Mouse (Mus musculus) lung, embryonic 14.5 days (tissue): ENCODE results near the gene Rtl1. TPM values are rescaled to one million over a fixed set of nuclear protein-coding genes. Genes with fewer than 3 reads are reported as not detected.

ENCODE experiments used
- ATAC-seq: fragments of 200-750 bp; cut with Nextera tagmentation; 2 replicates; pipeline ENCODE4 v1.8.0; 2017; ENCODE audit warnings: mild to moderate bottlenecking, moderate TSS enrichment, moderate library complexity; ENCODE audit not compliant: insufficient read depth
- DNase-seq: peaks from one replicate; pipeline ENCODE4 v3.0.0-alpha.2; 2015
- H3K27ac ChIP-seq: fragments of 300-500 bp; sonication (generic); 2 replicates; pipeline ENCODE4 v1.5.1; 2014; ENCODE audit warnings: low read depth, mild to moderate bottlenecking, moderate library complexity
- H3K27me3 ChIP-seq: fragments of 300-500 bp; sonication (generic); 2 replicates; pipeline ENCODE4 v1.6.1; 2014; ENCODE audit warnings: low read length, control low read depth; ENCODE audit not compliant: insufficient read depth
- H3K36me3 ChIP-seq: fragments of 300-500 bp; sonication (generic); 2 replicates; pipeline ENCODE4 v1.6.1; 2014; ENCODE audit warnings: control low read depth; ENCODE audit not compliant: insufficient read depth
- H3K4me1 ChIP-seq: fragments of 300-500 bp; sonication (generic); 2 replicates; pipeline ENCODE4 v1.6.1; 2014; ENCODE audit warnings: antibody characterized with exemption, control low read depth; ENCODE audit not compliant: insufficient read depth
- H3K4me2 ChIP-seq: fragments of 300-500 bp; sonication (generic); 2 replicates; pipeline ENCODE4 v1.6.1; 2014; ENCODE audit warnings: mild to moderate bottlenecking
- H3K4me3 ChIP-seq: fragments of 300-500 bp; sonication (generic); 2 replicates; pipeline ENCODE4 v1.5.1; 2014; ENCODE audit warnings: low read depth, low read length
- H3K9ac ChIP-seq: fragments of 300-500 bp; sonication (generic); 2 replicates; pipeline ENCODE4 v1.6.1; 2014
- H3K9me3 ChIP-seq: fragments of 300-500 bp; sonication (generic); 2 replicates; pipeline ENCODE4 v1.6.1; 2016; ENCODE audit warnings: low read depth, low read length, control low read depth
- CTCF ChIP-seq: IDR thresholded peaks from 2 replicates; pipeline ENCODE4 v1.5.1; 2016; ENCODE audit warnings: antibody characterized with exemption, low read depth
- WGBS: fragments of 180-500 bp; shearing (Covaris S2); extraction: QIAGEN DNeasy Blood & Tissue Kit; methylation state at CpG from one replicate; pipeline ENCODE4 v1.1.7; 2014; 5-methylcytosine and 5-hydroxymethylcytosine counted together
- polyA plus RNA-seq: library from polyadenylated mRNA; unstranded; fragments of >200 nt; fragmentation: Nextera tagmentation; extraction: Ambion mirVana; gene quantifications from 2 replicates; pipeline ENCODE4 v1.2.1, GENCODE M21; 2014

The Rtl1 gene
- polyA plus RNA-seq, result 1.1 and 1.3 TPM in 2 replicates

DNA sequence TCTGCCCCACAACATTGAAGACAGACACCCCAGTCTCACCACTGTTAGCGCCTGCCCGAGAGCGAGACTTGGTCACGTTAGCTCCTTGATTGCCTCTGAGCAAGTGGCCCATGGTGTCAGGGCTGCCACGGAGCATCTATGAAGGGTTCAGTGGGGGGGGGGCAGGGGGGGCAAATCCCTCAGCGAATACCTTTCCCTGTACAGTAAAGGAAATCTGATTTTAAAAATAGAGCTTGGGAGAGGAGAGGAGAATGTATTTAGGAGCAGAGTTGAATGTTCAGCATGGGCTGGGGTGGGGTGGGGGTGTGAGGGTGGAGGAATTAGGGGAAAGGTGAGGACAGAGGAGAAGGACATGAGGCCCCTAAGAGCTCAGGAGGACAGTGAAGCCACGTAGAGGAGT, at the start of gene Rtl1:
TSS of gene Rtl1 (minus strand) at position 101 of the 400 bp plus-strand sequence.
- Histone ChIP-seq H3K4me3 (no peak within 1 kb of the TSS), H3K4me1 (peaks cover 10% of the 10 kb centered on the region), H3K9ac (no peak within 1 kb of the TSS), H3K27me3 (no peaks in the 10 kb centered on the region), H3K36me3 (peaks cover 50% of the 10 kb centered on the region), H3K4me2 (no peak within 1 kb of the TSS), H3K9me3 (no peaks in the 10 kb centered on the region), H3K27ac (peak within 1 kb of the TSS; percentile 37; the same call in 1 of the 2 replicates)
- no peak for TF ChIP-seq CTCF
- WGBS, result 81% methylated on average over 7 of the region's 7 CpGs
- DNase-seq (no peak), ATAC-seq (no peak)

DNA sequence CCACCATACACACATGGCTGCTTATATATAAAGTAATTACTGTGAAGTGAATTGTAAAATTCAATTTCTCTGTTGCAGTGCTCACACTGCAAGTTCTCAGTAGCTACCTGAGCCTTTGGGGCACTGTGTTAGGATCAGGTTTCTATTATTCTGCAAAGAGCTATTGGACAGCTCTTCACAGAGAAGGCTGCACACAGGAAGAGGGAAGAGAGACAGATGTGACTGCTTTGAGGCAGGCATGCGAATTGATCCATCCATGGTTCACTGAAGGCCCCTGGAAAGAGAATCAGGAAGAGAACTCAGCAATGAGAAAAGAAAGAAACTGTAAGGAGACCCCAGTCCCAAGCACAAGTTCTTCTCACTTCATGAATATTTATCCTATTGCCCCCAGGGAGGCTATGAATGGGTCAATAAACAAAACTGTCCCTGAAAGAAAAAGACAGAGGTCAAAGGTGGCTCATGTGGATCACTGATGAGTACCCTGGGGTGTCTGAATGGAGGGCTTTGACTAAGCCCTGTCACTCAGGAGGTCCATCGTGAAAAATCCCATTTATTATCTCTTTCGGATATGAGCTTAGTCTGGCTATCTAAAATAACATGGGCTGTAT, 40.5 kb upstream of the Rtl1 start:
- no peak overlapping the region for H3K27ac ChIP-seq
- H3K4me2 ChIP-seq, result no peak overlapping the region
- WGBS, result 59% methylated on average over 3 of the region's 3 CpGs
- H3K9me3 ChIP-seq, result no peaks in the 10 kb centered on the region
- no peak overlapping the region for H3K4me3 ChIP-seq
- TF ChIP-seq CTCF, result no peak
- H3K36me3 ChIP-seq, result peaks cover 34% of the 10 kb centered on the region
- no peak for DNase-seq
- no peak overlapping the region for H3K9ac ChIP-seq
- ATAC-seq, result no peak
- no peaks in the 10 kb centered on the region for H3K4me1 ChIP-seq
- H3K27me3 ChIP-seq, result no peaks in the 10 kb centered on the region

DNA sequence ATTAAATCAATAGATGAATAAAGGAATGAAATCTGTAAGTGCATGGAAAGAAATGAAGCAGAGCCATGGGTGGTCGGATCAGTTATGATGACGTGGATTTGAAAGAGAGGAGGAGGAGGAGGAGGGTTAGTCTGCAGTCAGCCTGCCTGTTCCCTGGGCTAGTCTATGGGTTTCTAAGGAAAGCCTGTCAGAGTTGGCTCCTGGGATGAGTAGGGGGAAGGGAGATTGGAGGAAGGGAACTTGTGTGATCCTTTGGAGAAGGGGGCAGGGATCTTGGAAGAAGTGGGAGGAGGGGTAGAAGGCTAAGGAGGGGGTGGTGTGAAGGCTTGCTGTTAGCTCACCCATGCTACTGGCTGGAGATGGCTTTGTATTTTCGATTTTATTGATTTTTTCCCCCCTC, 31.9 kb upstream of the Rtl1 start:
- no peaks in the 10 kb centered on the region for H3K4me1 ChIP-seq
- H3K36me3 ChIP-seq, result peaks cover 43% of the 10 kb centered on the region
- no peaks in the 10 kb centered on the region for H3K27me3 ChIP-seq
- DNase-seq (no peak), ATAC-seq (no peak)
- no peak overlapping the region for H3K9ac ChIP-seq
- 42% methylated on average over 3 of the region's 3 CpGs for WGBS
- no peaks in the 10 kb centered on the region for H3K9me3 ChIP-seq
- no peak for TF ChIP-seq CTCF
- H3K27ac ChIP-seq, result no peak overlapping the region
- H3K4me3 ChIP-seq, result no peak overlapping the region
- no peak overlapping the region for H3K4me2 ChIP-seq

DNA sequence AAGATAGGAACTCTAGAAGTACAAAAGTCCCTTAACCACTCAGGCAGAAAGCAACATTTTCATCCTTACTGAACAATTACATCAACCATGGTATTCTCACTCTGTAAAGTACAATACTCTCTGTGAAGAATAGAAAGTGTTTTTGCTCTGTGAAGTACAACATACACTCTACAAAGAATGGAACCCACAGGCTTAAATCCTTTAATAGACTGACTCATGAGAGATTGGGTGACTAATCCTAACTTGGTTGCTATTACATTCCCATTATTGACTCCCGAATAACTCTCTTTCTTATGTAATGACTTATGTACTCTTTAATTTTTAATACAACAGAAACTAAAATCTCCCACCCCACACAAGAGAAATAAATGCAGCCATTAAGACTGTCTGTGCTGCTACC, 28.8 kb upstream of the Rtl1 start:
- H3K27ac ChIP-seq, result no peak overlapping the region
- no peak for ATAC-seq
- H3K27me3 ChIP-seq, result no peaks in the 10 kb centered on the region
- no peaks in the 10 kb centered on the region for H3K9me3 ChIP-seq
- H3K4me3 ChIP-seq, result no peak overlapping the region
- no peaks in the 10 kb centered on the region for H3K4me1 ChIP-seq
- H3K4me2 ChIP-seq, result no peak overlapping the region
- TF ChIP-seq CTCF, result no peak
- H3K9ac ChIP-seq, result no peak overlapping the region
- 91% methylated on average over 1 of the region's 1 CpGs for WGBS
- no peak for DNase-seq
- H3K36me3 ChIP-seq, result peaks cover 47% of the 10 kb centered on the region

DNA sequence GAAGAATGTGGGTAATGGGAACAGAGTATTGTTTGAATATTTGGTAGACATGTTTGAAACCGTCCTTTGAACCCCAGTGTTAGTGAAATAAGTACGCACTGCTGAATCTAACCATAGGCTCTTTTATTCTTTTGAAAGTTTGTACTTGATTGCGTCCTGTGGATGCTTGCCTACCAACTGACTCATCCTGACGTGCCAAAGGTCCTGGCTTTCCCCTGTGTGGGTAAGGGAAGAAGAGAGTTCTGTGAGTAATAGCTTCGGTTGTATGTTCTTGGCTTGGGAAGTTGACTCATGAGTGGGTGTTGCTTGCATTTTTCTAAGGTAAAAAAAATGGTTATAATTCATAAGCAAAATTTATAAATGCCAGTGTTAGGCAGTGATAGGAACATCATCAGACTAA, 26.8 kb upstream of the Rtl1 start:
- no peak for DNase-seq
- Histone ChIP-seq H3K4me1 (no peaks in the 10 kb centered on the region), H3K4me3 (no peak overlapping the region), H3K4me2 (no peak overlapping the region), H3K36me3 (peaks cover 38% of the 10 kb centered on the region), H3K9ac (no peak overlapping the region), H3K27ac (no peak overlapping the region), H3K9me3 (no peaks in the 10 kb centered on the region), H3K27me3 (no peaks in the 10 kb centered on the region)
- 86% methylated on average over 5 of the region's 5 CpGs for WGBS
- TF ChIP-seq CTCF, result no peak
- no peak for ATAC-seq

DNA sequence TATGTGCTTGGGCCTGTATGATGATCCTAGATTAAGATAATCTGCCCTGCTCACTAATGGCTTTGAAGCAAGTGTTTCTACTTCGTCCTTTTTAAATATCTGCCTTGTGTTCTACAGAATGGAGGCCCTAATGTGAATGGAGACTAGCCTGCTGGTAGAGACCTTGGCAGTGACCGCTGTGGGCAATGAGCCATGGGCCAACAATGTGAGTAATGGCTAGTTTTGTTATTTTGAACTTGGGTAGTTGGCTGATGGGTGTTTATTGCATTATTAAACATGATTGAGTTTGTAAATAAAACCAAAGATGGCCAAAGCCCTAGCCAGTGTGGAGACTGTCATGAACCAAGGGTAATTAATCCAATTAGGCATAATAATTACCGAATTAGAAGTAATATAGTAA, 20.1 kb upstream of the Rtl1 start:
- H3K4me3 ChIP-seq, result no peak overlapping the region
- no peak for DNase-seq
- H3K4me2 ChIP-seq, result no peak overlapping the region
- peaks cover 45% of the 10 kb centered on the region for H3K36me3 ChIP-seq
- TF ChIP-seq CTCF, result no peak
- H3K9ac ChIP-seq, result no peak overlapping the region
- no peaks in the 10 kb centered on the region for H3K4me1 ChIP-seq
- no peaks in the 10 kb centered on the region for H3K27me3 ChIP-seq
- ATAC-seq, result no peak
- H3K9me3 ChIP-seq, result no peaks in the 10 kb centered on the region
- no peak overlapping the region for H3K27ac ChIP-seq
- 83% methylated on average over 3 of the region's 3 CpGs for WGBS

DNA sequence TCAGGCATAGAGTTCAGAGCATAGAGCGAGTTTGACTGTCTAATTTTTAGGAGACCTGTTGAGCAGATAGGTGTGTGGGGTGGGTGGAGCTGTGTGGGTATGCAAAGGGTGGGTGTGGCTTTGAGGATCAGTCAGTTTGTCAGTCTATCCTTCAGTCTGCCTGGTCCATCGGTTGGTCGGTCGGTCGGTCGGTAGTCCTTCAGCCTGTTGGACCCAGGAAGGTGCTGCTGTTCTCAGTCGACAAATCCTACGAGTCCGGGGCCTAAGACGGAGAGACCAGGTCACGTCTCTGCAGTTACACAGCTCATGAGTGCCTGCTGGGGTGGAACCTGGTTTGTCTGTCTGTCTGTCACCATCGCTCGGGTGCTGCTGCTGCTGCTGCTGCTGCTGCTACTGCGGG, 17.9 kb upstream of the Rtl1 start:
- H3K4me1 ChIP-seq, result no peaks in the 10 kb centered on the region
- H3K36me3 ChIP-seq, result peaks cover 52% of the 10 kb centered on the region
- no peak overlapping the region for H3K4me2 ChIP-seq
- no peak overlapping the region for H3K4me3 ChIP-seq
- TF ChIP-seq CTCF, result no peak
- H3K27ac ChIP-seq, result no peak overlapping the region
- no peak overlapping the region for H3K9ac ChIP-seq
- 85% methylated on average over 14 of the region's 14 CpGs for WGBS
- H3K27me3 ChIP-seq, result peaks cover 3% of the 10 kb centered on the region; the same call in 1 of the 2 replicates
- H3K9me3 ChIP-seq, result no peaks in the 10 kb centered on the region
- no peak for DNase-seq
- ATAC-seq, result no peak

DNA sequence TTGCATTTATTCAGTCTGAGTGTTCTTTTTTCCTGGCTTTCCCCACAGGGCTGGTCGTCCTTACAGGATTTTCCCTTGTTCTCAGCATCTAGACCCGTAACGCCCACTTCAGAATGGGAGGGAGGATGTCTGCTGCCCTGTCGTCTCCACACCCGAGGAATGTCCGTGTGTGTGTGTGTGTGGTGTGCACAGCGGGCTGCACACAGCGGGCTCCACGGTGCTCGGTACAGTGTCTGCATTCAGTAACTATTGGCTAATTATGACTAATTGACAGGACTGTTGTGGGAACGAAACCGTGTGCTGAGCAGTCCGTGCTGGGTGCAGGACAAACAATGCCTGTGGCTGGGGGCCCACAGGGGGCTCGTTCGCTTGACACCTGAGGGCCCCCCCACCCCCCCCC, 17.0 kb upstream of the Rtl1 start:
- no peaks in the 10 kb centered on the region for H3K4me1 ChIP-seq
- no peak overlapping the region for H3K4me3 ChIP-seq
- peaks cover 53% of the 10 kb centered on the region for H3K36me3 ChIP-seq
- DNase-seq (no peak), ATAC-seq (peak; percentile 13; the same call in 1 of the 2 replicates)
- H3K9me3 ChIP-seq, result no peaks in the 10 kb centered on the region
- H3K27ac ChIP-seq, result no peak overlapping the region
- TF ChIP-seq CTCF, result no peak
- no peak overlapping the region for H3K4me2 ChIP-seq
- peaks cover 4% of the 10 kb centered on the region; the same call in 1 of the 2 replicates for H3K27me3 ChIP-seq
- 56% methylated on average over 15 of the region's 15 CpGs for WGBS
- H3K9ac ChIP-seq, result no peak overlapping the region
